Mouse (Mus musculus): ENCODE data around the gene Dvl1.

DNA sequence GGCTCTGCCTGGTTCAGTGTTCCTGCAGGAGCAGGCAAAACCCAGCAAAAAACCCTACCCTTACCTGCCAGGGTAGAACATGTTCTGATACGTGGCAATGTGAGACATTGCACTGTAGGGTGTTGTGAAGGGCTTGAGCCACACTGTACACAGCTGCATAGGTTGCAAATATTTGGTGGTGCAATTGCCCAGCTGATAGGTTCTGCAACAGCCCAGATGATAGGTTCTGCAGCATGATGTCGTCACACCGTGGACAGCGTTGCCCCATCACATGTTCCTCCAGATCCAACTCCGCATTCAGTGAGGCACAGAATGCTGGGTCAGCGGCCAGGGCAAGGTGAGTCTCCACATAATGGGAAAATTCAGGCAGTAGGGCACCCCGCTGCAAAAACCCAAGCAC, 14.6 kb downstream of the Dvl1 start:
- TF ChIP-seq CTCF (IDR thresholded peaks at IDR 0.05; ENCODE audit: extremely low read depth, insufficient read length, insufficient replicate concordance, low read depth, low read length) (no peak), POLR2A (IDR thresholded peaks at IDR 0.05; ENCODE audit: low read depth, low read length) (no peak)

All from small intestine, adult 2 months (tissue).